Mouse (Mus musculus) hindbrain, embryonic 12.5 days (tissue): ENCODE measurements around the gene Git1. TPM values are rescaled to one million over a fixed set of nuclear protein-coding genes. Genes with fewer than 3 reads are reported as not detected.

ENCODE experiments used
- ATAC-seq: fragments of 200-750 bp; cut with Nextera tagmentation; 2 replicates; pipeline ENCODE4 v1.8.0; 2017; ENCODE audit warnings: moderate TSS enrichment; ENCODE audit not compliant: low FRiP score
- H3K27ac ChIP-seq: fragments of 300-500 bp; sonication (generic); 2 replicates; pipeline ENCODE4 v1.5.1; 2016; ENCODE audit warnings: mild to moderate bottlenecking
- H3K27me3 ChIP-seq: fragments of 300-500 bp; sonication (generic); 2 replicates; pipeline ENCODE4 v1.6.1; 2016; ENCODE audit warnings: mild to moderate bottlenecking
- H3K36me3 ChIP-seq: fragments of 300-500 bp; sonication (generic); 2 replicates; pipeline ENCODE4 v1.6.1; 2016; ENCODE audit warnings: mild to moderate bottlenecking
- H3K4me1 ChIP-seq: fragments of 300-500 bp; sonication (generic); 2 replicates; pipeline ENCODE4 v1.6.1; 2016
- H3K4me2 ChIP-seq: fragments of 300-500 bp; sonication (generic); replicated peaks from 2 replicates; pipeline ENCODE4 v1.6.1; 2016; ENCODE audit warnings: mild to moderate bottlenecking
- H3K4me3 ChIP-seq: fragments of 300-500 bp; sonication (generic); 2 replicates; pipeline ENCODE4 v1.5.1; 2016; ENCODE audit warnings: mild to moderate bottlenecking
- H3K9ac ChIP-seq: fragments of 300-500 bp; sonication (generic); 2 replicates; pipeline ENCODE4 v1.6.1; 2016; ENCODE audit warnings: mild to moderate bottlenecking, moderate library complexity
- H3K9me3 ChIP-seq: fragments of 300-500 bp; sonication (generic); replicated peaks from 2 replicates; pipeline ENCODE4 v1.6.1; 2016; ENCODE audit warnings: mild to moderate bottlenecking
- WGBS: fragments of 180-500 bp; shearing (Covaris S2); methylation state at CpG from one replicate; pipeline ENCODE4 v1.1.7; 2016; 5-methylcytosine and 5-hydroxymethylcytosine counted together
- polyA plus RNA-seq: library from polyadenylated mRNA; unstranded; fragments of >200 nt; fragmentation: Nextera tagmentation; extraction: Ambion mirVana; gene quantifications from 2 replicates; pipeline ENCODE4 v1.2.1, GENCODE M21; 2016

The Git1 gene
- polyA plus RNA-seq, 1 experiment from 2014 or later: 13.4 TPM

DNA sequence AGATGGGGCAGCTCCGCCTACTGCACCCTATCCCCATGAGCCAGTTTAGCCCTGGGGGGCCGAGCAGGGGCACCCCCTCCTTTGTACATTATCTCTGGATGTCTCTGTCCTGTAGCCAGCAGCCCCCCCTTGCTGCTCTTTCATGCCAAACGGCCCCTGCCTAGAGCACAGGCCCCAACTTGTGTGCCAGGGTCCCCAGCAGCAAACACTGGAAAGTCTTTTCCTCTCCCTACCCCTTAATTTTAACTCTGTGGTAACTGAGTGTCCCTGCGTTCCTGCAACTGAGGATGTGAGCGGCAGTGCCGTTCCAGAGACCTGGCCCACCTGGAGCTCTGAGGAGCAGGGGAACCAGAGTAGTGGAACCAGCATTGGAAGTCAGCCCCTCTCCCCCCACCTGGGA is 13.6 kb downstream of the Git1 start:
- Histone ChIP-seq H3K9ac (no peak overlapping the region), H3K27me3 (no peaks in the 10 kb centered on the region), H3K36me3 (peaks cover 51% of the 10 kb centered on the region), H3K4me2 (no peak overlapping the region), H3K4me3 (no peak overlapping the region), H3K9me3 (no peaks in the 10 kb centered on the region), H3K4me1 (peaks cover 6% of the 10 kb centered on the region), H3K27ac (no peak overlapping the region)
- WGBS: 89% methylated on average over 6 of the region's 6 CpGs
- no peak for ATAC-seq

- Histone ChIP-seq H3K9me3 (no peaks in the 10 kb centered on the region), H3K36me3 (peaks cover 51% of the 10 kb centered on the region), H3K4me2 (no peak overlapping the region), H3K4me1 (peaks cover 9% of the 10 kb centered on the region), H3K9ac (no peak overlapping the region), H3K4me3 (no peak overlapping the region), H3K27ac (no peak overlapping the region), H3K27me3 (no peaks in the 10 kb centered on the region)
- WGBS: 74% methylated on average over 4 of the region's 4 CpGs
- 0 out of 2 replicates have a peak, but pooled peaks have one; percentile 13 for ATAC-seq
Measured at GRCm38 (mm10) chr11:77507426-77507825, 14.1 kb downstream of the Git1 start.

- Histone ChIP-seq H3K9ac (peak overlapping the region; percentile 59), H3K9me3 (no peaks in the 10 kb centered on the region), H3K27ac (no peak overlapping the region), H3K4me3 (peak overlapping the region; percentile 27), H3K36me3 (peaks cover 41% of the 10 kb centered on the region), H3K27me3 (no peaks in the 10 kb centered on the region), H3K4me1 (peaks cover 14% of the 10 kb centered on the region), H3K4me2 (peak overlapping the region; percentile 60)
- WGBS: 20% methylated on average over 49 of the region's 49 CpGs
- ATAC-seq: peak; percentile 55; the same call in 1 of the 2 replicates
Measured at GRCm38 (mm10) chr11:77508068-77509021, 15.0 kb downstream of the Git1 start.

- Histone ChIP-seq H3K4me2 (no peak overlapping the region), H3K9me3 (no peaks in the 10 kb centered on the region), H3K36me3 (peaks cover 11% of the 10 kb centered on the region), H3K9ac (no peak overlapping the region), H3K4me3 (no peak overlapping the region), H3K27me3 (peaks cover 15% of the 10 kb centered on the region), H3K27ac (no peak overlapping the region), H3K4me1 (peaks cover 43% of the 10 kb centered on the region)
- WGBS: 80% methylated on average over 5 of the region's 5 CpGs
- no peak for ATAC-seq
Measured at GRCm38 (mm10) chr11:77511336-77511735, 18.0 kb downstream of the Git1 start.

DNA sequence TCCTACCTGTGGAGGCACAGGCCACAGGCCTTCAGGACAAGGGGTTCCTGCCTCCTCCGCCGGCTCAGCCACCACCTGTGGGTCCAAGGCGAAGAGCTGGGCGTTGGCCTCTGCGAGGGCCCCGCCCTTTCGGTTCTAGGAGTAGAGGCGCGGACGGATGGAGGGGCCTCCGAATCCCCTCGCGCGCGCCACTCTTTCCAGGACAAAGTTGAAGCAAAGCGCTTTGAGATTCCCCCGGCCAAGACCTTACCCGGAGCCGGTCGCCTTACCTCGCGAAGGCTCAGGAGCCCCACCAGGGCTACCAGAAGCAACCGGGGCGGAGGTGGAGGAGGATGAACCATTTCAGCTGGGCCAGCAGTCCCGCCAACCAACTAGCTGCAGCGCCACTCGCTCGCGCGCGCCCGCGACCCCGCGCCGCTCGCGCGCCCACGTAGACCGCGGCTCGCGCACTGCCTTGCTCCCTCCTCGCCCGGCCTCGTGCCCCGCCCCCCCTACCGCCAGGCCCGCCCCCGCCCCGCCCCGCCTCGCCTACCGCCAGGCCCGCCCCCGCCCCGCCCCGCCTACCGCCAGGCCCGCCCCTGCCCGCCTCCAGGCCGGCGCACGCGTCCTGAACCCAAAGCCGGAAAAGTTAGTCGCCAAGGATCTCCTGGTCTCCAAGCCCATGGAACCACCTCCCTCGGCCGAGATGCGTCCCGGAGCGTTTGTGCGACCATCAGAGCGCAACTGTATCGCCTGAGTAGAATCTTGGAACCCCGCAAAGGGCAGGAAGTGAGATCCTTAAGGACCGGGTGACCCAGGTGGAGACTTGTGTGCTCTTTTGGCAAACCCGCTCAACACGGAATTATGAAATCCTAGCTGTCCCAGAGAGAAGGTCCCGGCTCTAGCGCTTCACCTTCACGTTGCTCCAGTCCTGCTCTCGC is 19.8 kb downstream of the Git1 start:
- peak; percentile 60 for ATAC-seq
- Histone ChIP-seq H3K4me2 (peak overlapping the region; percentile 93), H3K4me1 (peaks cover 50% of the 10 kb centered on the region), H3K27me3 (peaks cover 24% of the 10 kb centered on the region), H3K4me3 (peak overlapping the region; percentile 62), H3K36me3 (no peaks in the 10 kb centered on the region), H3K9me3 (no peaks in the 10 kb centered on the region), H3K9ac (peak overlapping the region; percentile 75), H3K27ac (peak overlapping the region; percentile 32; the same call in 1 of the 2 replicates)
- WGBS: under 1% methylated on average over 70 of the region's 84 CpGs

- Histone ChIP-seq H3K9me3 (no peaks in the 10 kb centered on the region), H3K4me2 (peak overlapping the region; percentile 93), H3K9ac (no peak overlapping the region), H3K27ac (no peak overlapping the region), H3K36me3 (no peaks in the 10 kb centered on the region), H3K4me3 (peak overlapping the region; percentile 62), H3K4me1 (peaks cover 46% of the 10 kb centered on the region), H3K27me3 (peaks cover 24% of the 10 kb centered on the region)
- 6% methylated on average over 10 of the region's 10 CpGs for WGBS
- ATAC-seq: no peak
Measured at GRCm38 (mm10) chr11:77513811-77514170, 20.4 kb downstream of the Git1 start.

DNA sequence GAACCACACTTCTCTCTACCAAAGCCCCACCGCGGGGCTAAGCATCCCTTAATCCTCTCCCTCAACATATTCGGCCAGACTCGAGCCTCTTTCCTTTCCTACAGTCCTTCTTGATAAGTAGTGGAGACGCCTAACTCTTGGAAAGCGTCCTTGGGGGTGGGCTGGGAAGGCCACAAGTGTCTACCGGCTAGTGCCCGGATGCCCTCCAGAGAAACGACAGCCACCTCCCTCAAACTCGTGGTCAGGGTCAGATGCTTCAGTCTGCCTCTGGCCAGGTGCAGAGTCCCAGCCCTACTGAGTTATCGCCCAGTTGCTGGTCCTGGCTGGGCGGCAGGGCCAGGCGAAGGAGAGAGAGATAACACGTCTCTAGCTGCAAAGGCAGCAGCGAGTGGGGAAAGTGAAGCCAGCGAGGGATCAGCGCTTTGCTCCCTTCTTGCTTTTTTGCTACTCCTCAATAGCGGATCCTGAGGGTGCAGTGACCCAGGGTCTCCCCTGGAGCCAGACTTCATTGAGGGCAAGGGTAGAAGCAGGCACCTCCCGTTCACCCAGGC is 21.0 kb downstream of the Git1 start:
- WGBS: 6% methylated on average over 19 of the region's 19 CpGs
- H3K36me3 ChIP-seq: no peaks in the 10 kb centered on the region
- H3K9me3 ChIP-seq: no peaks in the 10 kb centered on the region
- peaks cover 24% of the 10 kb centered on the region for H3K27me3 ChIP-seq
- 0 out of 2 replicates have a peak overlapping the region, but pooled peaks have one; percentile 30 for H3K27ac ChIP-seq
- H3K4me1 ChIP-seq: peaks cover 46% of the 10 kb centered on the region
- peak overlapping the region; percentile 45 for H3K4me3 ChIP-seq
- no peak for ATAC-seq
- peak overlapping the region; percentile 87 for H3K4me2 ChIP-seq
- H3K9ac ChIP-seq: peak overlapping the region; percentile 51

GRCm38 (mm10) chr11:77514832-77515636 is 21.7 kb downstream of the Git1 start, which contains the start of gene Abhd15:
Abhd15 (plus strand) TSS chr11:77515121.
- peak within 1 kb of the TSS; percentile 62 for H3K4me3 ChIP-seq
- H3K4me1 ChIP-seq: peaks cover 46% of the 10 kb centered on the region
- H3K27ac ChIP-seq: 0 out of 2 replicates have a peak within 1 kb of the TSS, but pooled peaks have one; percentile 30
- WGBS: under 1% methylated on average over 69 of the region's 72 CpGs
- ATAC-seq: peak; percentile 61
- H3K36me3 ChIP-seq: no peaks in the 10 kb centered on the region
- no peaks in the 10 kb centered on the region for H3K9me3 ChIP-seq
- peak within 1 kb of the TSS; percentile 51 for H3K9ac ChIP-seq
- peak within 1 kb of the TSS; percentile 93 for H3K4me2 ChIP-seq
- H3K27me3 ChIP-seq: peaks cover 24% of the 10 kb centered on the region

GRCm38 (mm10) chr11:77515637-77516552 is 22.5 kb downstream of the Git1 start, which contains the start of gene Trp53i13:
Trp53i13 (minus strand) TSS chr11:77515980.
- no peak for ATAC-seq
- Histone ChIP-seq H3K4me3 (peak within 1 kb of the TSS; percentile 45), H3K4me1 (peaks cover 49% of the 10 kb centered on the region), H3K9ac (peak within 1 kb of the TSS; percentile 51), H3K36me3 (no peaks in the 10 kb centered on the region), H3K9me3 (no peaks in the 10 kb centered on the region), H3K4me2 (peak within 1 kb of the TSS; percentile 87), H3K27me3 (peaks cover 24% of the 10 kb centered on the region), H3K27ac (0 out of 2 replicates have a peak within 1 kb of the TSS, but pooled peaks have one; percentile 30)
- 6% methylated on average over 39 of the region's 39 CpGs for WGBS

DNA sequence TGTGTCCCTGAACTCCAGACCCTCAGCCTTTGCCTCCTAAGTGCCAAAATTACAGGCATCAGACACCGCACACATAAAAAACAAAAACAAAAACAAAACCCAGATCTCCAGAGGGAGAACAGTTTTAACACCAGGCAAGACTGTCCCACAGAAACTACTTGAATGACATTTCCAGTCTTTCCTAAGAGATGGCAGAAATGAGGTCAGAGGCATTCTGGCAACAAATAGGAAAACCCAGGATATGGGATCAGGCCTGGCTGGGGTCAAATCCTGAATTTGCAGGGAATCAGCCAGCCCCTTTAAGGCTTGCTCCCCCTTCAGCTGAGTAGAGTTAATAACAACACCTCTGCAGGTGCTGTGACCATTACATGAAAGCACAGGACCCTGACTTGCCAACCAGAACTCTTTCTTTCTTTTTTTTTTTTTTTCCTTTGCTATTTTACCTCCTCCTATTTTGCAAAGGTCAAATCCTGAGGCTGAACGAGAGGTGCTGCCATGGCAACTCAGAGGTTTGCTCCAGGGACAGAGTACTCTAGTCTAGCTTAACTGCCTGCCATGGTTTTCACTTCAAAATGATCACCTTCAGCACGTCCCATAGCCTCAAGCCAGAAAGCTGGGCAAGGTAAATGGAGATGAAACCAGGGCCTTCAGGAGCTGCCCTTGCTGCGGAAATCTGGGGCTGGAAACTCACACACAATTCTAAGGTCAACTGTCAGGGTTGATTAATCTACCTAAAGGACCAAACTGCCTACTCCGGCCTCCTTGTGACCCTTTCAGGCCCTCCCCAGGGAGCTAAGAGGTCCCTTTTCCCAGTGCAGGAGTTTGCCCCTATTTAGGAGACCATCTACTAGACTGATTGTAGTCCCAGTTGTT is 23.4 kb downstream of the Git1 start:
- WGBS: 46% methylated on average over 5 of the region's 5 CpGs
- H3K9ac ChIP-seq: no peak overlapping the region
- no peak overlapping the region for H3K4me2 ChIP-seq
- ATAC-seq: no peak
- H3K27me3 ChIP-seq: peaks cover 24% of the 10 kb centered on the region
- H3K27ac ChIP-seq: no peak overlapping the region
- H3K4me1 ChIP-seq: peaks cover 49% of the 10 kb centered on the region
- H3K36me3 ChIP-seq: no peaks in the 10 kb centered on the region
- H3K4me3 ChIP-seq: no peak overlapping the region
- no peaks in the 10 kb centered on the region for H3K9me3 ChIP-seq
